Comparison of ENCODE assay signal across 35 mouse cellular contexts in genomic region chr10:67529769-67530168, GRCm38 (mm10). TPM values are rescaled to one million over a fixed set of nuclear protein-coding genes. Genes with fewer than 3 reads are reported as not detected.
"Had no signal": no experiment of that assay in that cellular context is flagged by ENCODE, and none has a peak within 500 bp of the region (broad histone marks: within the 10 kb centered on the region; RNA-seq: fewer than 3 reads in every experiment).

No protein-coding gene starts in this region.

- H3K9ac ChIP-seq: heart, embryonic 12.5 days; heart, embryonic 13.5 days; heart, embryonic 15.5 days; hindbrain, embryonic 12.5 days; hindbrain, embryonic 13.5 days; hindbrain, embryonic 14.5 days; hindbrain, embryonic 15.5 days; intestine, embryonic 15.5 days; kidney, embryonic 15.5 days had no signal

- H3K4me3 ChIP-seq: heart, embryonic 12.5 days; heart, embryonic 13.5 days; heart, embryonic 15.5 days; hindbrain, embryonic 10.5 days; hindbrain, embryonic 12.5 days; hindbrain, embryonic 13.5 days; hindbrain, embryonic 15.5 days; intestine, embryonic 15.5 days; kidney, embryonic 15.5 days; layer of hippocampus, adult 2 months; left cerebral cortex, adult 2 months had no signal

- ATAC-seq: hindbrain, embryonic 16.5 days; hindbrain, postnatal 0 days; inflammation-experienced regulatory T-cells, adult 6 months; intestine, embryonic 15.5 days; intestine, embryonic 16.5 days; intestine, postnatal 0 days had no signal

- H3K9me3 ChIP-seq: heart, embryonic 12.5 days; heart, embryonic 13.5 days; heart, embryonic 15.5 days; hindbrain, embryonic 10.5 days; hindbrain, embryonic 12.5 days; hindbrain, embryonic 13.5 days; hindbrain, embryonic 15.5 days; intestine, embryonic 15.5 days; kidney, embryonic 15.5 days had no signal

- H3K27ac ChIP-seq: heart, embryonic 13.5 days; heart, embryonic 15.5 days; hindbrain, embryonic 10.5 days; hindbrain, embryonic 12.5 days; hindbrain, embryonic 13.5 days; hindbrain, embryonic 14.5 days; hindbrain, embryonic 15.5 days; hindbrain, postnatal 0 days; intestine, embryonic 15.5 days; kidney, embryonic 15.5 days; kidney, postnatal 0 days; layer of hippocampus, adult 2 months; left cerebral cortex, adult 2 months had no signal

- DNase-seq: heart, postnatal 10 days; heart, postnatal 14 days; heart, postnatal 36 days; heart, postnatal 4 days; kidney, adult 11 months; kidney, adult 18-20 months; kidney, adult 2 months; kidney, adult 8-10 months; kidney, adult 9 months; kidney, postnatal 10 days; kidney, postnatal 14 days; kidney, postnatal 25 days; kidney, postnatal 36 days; kidney, postnatal 4 days; layer of hippocampus, adult 9-11 months; layer of hippocampus, postnatal 36 days had no signal

- H3K4me1 ChIP-seq: heart, embryonic 12.5 days; hindbrain, embryonic 12.5 days; intestine, embryonic 15.5 days; kidney, embryonic 15.5 days had no signal

- H3K4me2 ChIP-seq: heart, embryonic 12.5 days; heart, embryonic 13.5 days; heart, embryonic 15.5 days; hindbrain, embryonic 12.5 days; hindbrain, embryonic 13.5 days; hindbrain, embryonic 14.5 days; hindbrain, embryonic 15.5 days; intestine, embryonic 15.5 days; kidney, embryonic 15.5 days had no signal

- H3K36me3 ChIP-seq: heart, embryonic 12.5 days; heart, embryonic 13.5 days; heart, embryonic 15.5 days; hindbrain, embryonic 10.5 days; hindbrain, embryonic 12.5 days; hindbrain, embryonic 13.5 days; hindbrain, embryonic 15.5 days; intestine, embryonic 15.5 days; kidney, embryonic 15.5 days had no signal

RNA-seq across cellular contexts. Expression of gene Egr2, which starts 5.5 kb away (rescaled TPM):
- polyA plus RNA-seq: intestine, embryonic 14.5 days had no signal
